Mouse (Mus musculus) neural tube, embryonic 10.5 days (tissue): ENCODE data around the gene Zfp69.
A peak's percentile ranks its signal among the peaks of the same experiment; 100 is the strongest.

Experiments
- DNase-seq: peaks from one replicate; pipeline ENCODE4 v3.0.0-alpha.2; 2017; ENCODE audit warnings: low spot score; ENCODE audit errors: extremely low spot score

The Zfp69 gene

DNA sequence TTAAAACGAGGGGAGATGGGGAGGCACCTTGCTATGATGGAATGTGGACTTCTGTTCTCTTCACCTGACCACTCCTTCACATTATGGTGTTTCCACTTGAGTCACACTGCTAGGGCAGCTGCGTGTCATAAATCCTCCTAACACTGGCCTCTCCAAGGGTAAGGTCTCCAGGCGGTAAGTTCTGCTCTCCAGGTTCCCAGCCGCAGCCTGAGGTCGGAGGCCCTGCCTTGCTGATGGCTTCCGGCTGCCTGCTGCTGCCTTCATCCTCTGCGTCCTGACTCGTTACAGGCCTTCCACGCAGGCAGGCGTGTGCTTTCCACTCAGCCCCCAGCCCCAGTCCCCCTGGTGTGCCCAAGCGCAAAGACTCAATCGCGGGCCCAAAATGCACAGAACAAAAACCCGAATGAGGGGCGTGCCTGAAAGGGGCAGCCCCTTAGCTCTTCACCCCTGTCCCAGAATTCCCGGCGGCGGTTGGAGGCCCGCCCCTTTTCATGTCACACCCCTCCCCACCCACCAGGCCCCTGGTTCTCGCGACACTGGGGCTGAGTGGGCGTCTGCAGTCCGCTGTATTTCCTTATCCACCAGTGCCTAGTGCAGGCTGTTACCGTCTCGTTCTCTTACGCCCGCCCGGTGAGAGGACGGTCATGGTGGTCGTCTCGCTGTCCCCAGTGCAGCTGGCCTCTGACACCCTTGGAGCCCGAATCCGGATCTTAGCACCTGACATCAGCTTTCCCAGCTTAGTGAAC lies 26.8 kb downstream of the Zfp69 start, which contains the start of gene Exo5:
Gene Exo5, minus strand, starts transcription at position 464 of the 746 bp plus-strand sequence.
- peak; percentile 94 for DNase-seq

GRCm38 (mm10) chr4:120921461-120921860 lies 30.0 kb downstream of the Zfp69 start:
- DNase-seq = no peak

DNA sequence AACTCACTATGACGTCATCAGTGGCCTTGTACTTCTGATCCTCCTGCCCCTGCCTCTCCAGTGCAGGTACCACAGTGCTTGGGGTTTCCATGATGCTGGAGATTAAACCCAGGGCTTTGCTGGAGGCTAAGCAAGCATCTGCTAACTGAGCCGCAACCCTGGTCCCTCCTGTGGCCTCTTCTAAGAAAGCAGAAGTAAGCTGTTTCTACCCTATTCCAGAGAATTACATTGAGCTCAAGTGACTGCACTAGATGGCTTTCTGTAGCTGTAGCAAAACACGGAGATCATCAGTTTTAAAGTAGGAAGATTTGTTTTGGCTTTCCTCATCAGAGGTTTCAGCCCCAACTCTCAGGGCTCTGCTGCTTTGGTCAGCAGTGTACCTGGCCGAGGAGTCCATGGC lies 37.0 kb downstream of the Zfp69 start:
- DNase-seq = no peak

GRCm38 (mm10) chr4:120913861-120914260 lies 37.6 kb downstream of the Zfp69 start:
- no peak for DNase-seq

DNA sequence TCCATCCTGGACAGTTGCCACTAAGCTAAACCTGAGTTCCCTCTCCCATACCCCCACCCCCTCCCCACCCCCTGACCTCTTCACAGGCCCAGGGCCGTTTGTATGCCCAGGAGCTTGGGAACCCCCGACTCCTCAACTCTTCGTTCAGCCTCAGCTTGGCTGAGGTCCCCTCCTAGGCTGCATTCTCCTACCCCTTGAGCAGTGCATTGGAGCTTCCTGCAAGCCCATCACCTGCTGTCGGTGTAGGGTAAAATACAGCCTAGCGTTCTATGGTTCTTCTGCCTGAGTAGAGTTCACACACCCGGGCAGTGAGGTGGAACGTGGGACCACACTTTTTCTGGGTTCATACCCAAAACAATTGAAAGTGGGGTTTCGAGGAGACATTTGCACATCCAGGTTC lies 38.1 kb downstream of the Zfp69 start:
- no peak for DNase-seq

GRCm38 (mm10) chr4:120912866-120913265 lies 38.6 kb downstream of the Zfp69 start:
- no peak for DNase-seq

DNA sequence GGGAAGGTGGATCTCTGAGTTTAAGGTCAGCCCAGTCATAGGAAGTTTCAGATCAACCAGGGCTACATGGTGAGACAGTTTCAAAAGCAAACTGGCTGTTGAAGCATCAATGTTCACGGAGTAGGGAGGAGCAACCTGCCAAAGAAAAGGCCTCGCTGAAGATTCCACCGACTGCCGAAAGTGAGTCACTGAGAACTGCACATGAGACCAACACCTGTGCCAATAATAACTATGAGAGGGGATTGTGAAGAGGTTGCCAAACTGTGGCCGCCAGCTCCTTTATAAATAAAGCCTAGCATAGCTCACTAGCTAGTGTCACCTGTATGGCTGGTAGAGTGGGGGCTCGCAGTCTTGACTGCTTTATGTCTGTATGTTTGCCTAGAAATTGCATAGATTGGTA lies 40.4 kb downstream of the Zfp69 start:
- DNase-seq = no peak

GRCm38 (mm10) chr4:120909558-120910150 lies 41.8 kb downstream of the Zfp69 start:
- peak; percentile 77 for DNase-seq

GRCm38 (mm10) chr4:120905644-120906043 lies 45.9 kb downstream of the Zfp69 start:
- no peak for DNase-seq

DNA sequence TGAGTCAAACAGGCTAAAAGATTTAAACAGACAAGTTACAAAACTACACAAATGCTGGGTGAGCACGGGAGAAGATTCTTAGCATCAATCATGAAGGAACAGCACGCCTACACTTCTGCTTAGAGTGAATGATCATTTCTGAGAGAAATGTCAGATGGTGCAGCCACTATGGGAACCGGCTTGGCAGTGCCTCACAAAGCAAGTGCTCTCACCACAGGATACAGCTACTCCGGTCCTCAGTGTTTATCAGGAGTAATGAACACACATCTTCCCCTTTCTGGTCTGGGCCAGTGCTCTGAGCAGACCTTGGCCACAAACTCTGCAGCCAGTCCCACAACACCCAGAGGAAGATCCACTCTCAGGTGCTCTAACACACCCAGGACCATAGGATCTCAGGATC lies 47.0 kb downstream of the Zfp69 start:
- DNase-seq = no peak

DNA sequence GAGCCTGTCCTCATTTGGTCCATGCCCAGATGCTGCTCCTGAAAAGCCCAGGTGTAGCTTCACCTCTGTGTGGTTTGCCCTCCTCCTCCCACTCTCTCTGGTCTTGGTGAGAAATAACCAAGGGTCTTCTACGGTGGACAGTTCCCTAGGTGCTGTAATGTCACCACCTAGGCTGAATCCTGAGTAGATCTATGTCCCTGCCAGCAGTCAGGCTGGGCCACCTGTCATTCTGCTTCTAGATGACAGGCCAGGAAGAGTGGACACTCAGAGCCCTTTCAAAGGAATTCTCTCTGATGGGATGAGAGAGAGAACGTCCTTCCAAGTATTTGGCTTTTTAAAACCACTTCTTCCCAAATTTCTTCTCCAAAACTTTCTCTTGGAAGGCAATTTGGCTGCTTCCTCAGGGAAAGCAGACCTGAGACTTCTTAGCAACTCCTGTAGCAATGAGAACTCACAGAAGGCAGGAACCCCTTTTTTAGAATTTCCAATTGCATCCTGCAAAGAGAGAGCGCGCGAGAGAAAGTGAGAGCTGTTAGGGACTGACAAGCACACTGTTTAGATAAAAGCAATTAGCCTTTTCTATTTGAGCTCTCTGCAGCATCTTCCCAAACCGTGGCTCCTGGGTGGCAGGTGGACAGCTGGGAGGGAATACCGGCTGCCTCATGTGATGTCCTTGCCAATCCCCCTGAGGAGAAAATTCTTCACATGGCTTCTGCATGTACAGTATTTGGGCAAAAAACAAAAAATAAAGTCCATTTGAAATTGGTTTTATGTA lies 55.5 kb downstream of the Zfp69 start:
- no peak for DNase-seq

GRCm38 (mm10) chr4:120895226-120895625 lies 56.3 kb downstream of the Zfp69 start:
- no peak for DNase-seq

GRCm38 (mm10) chr4:120894584-120894983 lies 56.9 kb downstream of the Zfp69 start:
- no peak for DNase-seq

DNA sequence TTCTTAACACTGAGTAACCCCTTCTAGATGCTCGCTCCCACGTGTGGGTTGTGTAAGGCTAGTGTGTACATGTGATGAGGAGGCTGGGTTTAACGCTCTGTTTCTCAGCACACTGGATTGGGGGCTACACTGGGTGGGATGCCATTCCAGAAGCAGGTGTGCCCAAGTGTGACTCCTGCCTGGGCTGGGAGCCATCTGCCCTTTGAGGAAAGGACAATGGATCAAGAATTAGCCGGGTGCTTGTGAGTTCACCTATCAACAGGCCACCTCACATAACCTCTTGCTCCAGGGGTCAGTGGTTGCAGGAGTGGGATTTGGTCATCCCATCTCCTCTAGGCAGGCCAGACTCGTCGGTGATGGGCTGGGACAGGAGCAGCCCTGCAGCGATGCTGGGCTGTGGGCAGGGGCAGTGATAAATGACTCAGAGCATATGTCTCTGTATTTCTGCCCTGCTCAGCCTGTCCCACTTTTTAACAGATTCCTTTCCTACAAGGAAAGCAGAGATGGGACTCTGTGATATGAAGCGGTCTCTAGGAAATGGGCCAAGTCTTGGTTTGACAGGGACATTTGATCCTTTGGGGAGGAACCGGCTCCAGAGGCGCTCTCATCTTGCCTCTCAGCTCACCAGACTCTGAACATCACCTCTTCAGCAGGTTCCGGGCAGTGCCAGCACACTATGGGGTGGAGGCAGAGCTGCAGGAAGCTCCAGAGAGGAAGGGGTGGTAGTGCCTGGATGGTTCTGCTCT lies 57.7 kb downstream of the Zfp69 start:
- DNase-seq = no peak

DNA sequence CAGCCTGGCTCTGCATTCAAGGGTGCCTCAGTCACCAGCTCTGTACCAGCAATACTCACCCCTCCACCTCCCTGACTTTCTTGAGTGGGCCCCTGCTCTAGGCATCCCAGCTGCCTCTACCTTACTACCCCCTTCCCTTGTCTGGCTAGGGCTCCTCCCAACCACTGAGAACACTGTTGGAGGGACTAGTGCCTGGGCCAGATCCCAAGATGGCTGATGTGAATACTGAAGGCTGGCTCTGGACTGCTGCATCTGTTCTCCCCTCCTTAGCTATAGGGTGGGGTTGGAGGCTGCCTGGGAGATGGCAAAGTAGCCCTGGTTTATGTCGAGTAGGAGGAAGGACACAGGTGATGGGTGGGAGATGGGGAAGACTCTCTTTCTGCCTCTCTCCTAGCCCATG lies 59.0 kb downstream of the Zfp69 start:
- no peak for DNase-seq

GRCm38 (mm10) chr4:120891960-120892359 lies 59.5 kb downstream of the Zfp69 start:
- DNase-seq = no peak

GRCm38 (mm10) chr4:120890754-120891440 lies 60.6 kb downstream of the Zfp69 start:
- no peak for DNase-seq

- no peak for DNase-seq
These were observed 62.6 kb downstream of the Zfp69 start for GRCm38 (mm10) chr4:120888884-120889283.

- DNase-seq = peak; percentile 56
These were observed 64.0 kb downstream of the Zfp69 start for GRCm38 (mm10) chr4:120887381-120888112.

DNA sequence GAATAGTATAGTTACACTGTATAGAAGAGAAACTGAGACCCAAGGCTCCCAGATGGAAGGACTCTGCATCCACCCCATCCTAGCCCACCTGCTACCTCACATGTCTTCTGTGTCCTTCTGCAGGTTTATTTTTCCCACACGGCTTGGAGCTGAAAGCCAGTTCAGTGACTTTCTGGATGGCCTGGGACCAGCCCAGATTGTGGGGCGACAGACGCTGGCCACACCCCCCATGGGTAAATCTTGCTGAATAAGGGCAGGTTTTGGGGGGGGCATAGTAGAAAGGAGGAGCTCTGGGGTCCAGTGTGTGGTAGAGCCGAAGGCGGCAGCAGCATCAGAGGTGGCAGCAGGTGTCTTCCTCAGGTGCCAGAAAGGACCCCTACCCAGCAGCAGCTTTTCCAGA lies 64.7 kb downstream of the Zfp69 start:
- no peak for DNase-seq
